In genomic region chr6:83939492-83939891, GRCm38 (mm10) we compare ENCODE assay signal across 30 mouse cellular contexts.
"Had no signal": no experiment of that assay in that cellular context is flagged by ENCODE, and none has a peak within 500 bp of the region (broad histone marks: within the 10 kb centered on the region; RNA-seq: fewer than 3 reads in every experiment).

No protein-coding gene starts in this region.

- H3K9ac ChIP-seq: heart, embryonic 12.5 days; heart, embryonic 13.5 days; heart, embryonic 15.5 days; hindbrain, embryonic 12.5 days; hindbrain, embryonic 13.5 days; hindbrain, embryonic 14.5 days; hindbrain, embryonic 15.5 days; intestine, embryonic 15.5 days; kidney, embryonic 15.5 days had no signal

- H3K9me3 ChIP-seq: heart, embryonic 12.5 days; heart, embryonic 13.5 days; heart, embryonic 15.5 days; hindbrain, embryonic 10.5 days; hindbrain, embryonic 12.5 days; hindbrain, embryonic 13.5 days; hindbrain, embryonic 15.5 days; intestine, embryonic 15.5 days; kidney, embryonic 15.5 days had no signal

- H3K4me1 ChIP-seq: heart, embryonic 12.5 days; heart, embryonic 13.5 days; heart, embryonic 15.5 days; hindbrain, embryonic 10.5 days; hindbrain, embryonic 12.5 days; hindbrain, embryonic 13.5 days; hindbrain, embryonic 15.5 days; intestine, embryonic 15.5 days; kidney, embryonic 15.5 days had no signal

- H3K4me3 ChIP-seq: heart, embryonic 12.5 days; heart, embryonic 13.5 days; heart, embryonic 15.5 days; hindbrain, embryonic 10.5 days; hindbrain, embryonic 12.5 days; hindbrain, embryonic 13.5 days; hindbrain, embryonic 15.5 days; intestine, embryonic 15.5 days; kidney, embryonic 15.5 days; layer of hippocampus, adult 2 months; left cerebral cortex, adult 2 months had no signal

- H3K27ac ChIP-seq: heart, embryonic 13.5 days; heart, embryonic 15.5 days; hindbrain, embryonic 10.5 days; hindbrain, embryonic 12.5 days; hindbrain, embryonic 13.5 days; hindbrain, embryonic 14.5 days; hindbrain, embryonic 15.5 days; hindbrain, postnatal 0 days; intestine, embryonic 15.5 days; kidney, embryonic 15.5 days; kidney, postnatal 0 days; layer of hippocampus, adult 2 months; left cerebral cortex, adult 2 months had no signal

- DNase-seq: heart, postnatal 10 days; heart, postnatal 14 days; heart, postnatal 36 days; heart, postnatal 4 days; kidney, adult 11 months; kidney, adult 18-20 months; kidney, adult 2 months; kidney, adult 8-10 months; kidney, adult 9 months; kidney, postnatal 10 days; kidney, postnatal 14 days; kidney, postnatal 25 days; kidney, postnatal 36 days; kidney, postnatal 4 days; layer of hippocampus, adult 9-11 months; layer of hippocampus, postnatal 36 days had no signal

- H3K27me3 ChIP-seq: heart, embryonic 12.5 days; heart, embryonic 13.5 days; heart, embryonic 15.5 days; hindbrain, embryonic 12.5 days; hindbrain, embryonic 13.5 days; hindbrain, embryonic 15.5 days; intestine, embryonic 15.5 days; kidney, embryonic 15.5 days had no signal
